17 mouse cellular contexts compared by ENCODE assay signal in the genomic region with DNA sequence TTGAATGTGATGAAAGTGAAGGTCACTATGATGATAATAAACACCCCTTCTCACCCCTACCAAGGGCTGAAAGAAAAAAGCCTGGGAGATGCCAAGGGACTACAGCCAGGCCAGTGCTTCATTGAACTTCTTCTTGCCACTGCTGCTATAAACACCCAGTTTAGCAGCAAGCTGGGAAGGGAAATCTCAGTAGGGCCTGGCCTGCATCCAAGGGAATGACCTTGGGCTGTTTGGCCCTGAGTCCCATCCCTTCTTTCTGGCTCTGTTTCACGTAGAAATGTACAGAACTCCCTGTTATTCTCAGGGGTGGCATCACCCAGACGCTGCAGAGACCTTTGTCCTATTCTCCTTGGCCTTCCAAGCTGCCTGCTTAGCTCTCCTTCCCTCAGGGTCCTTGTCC.
DNase-seq lines count a peak whose midpoint lies in the region; ATAC-seq lines count a peak whose summit lies in the region.
"Had no signal": no experiment of that assay in that cellular context is flagged by ENCODE, and none has a peak within 500 bp of the region (broad histone marks: within the 10 kb centered on the region; RNA-seq: fewer than 3 reads in every experiment).

No protein-coding gene starts in this region.

- no peak overlapping the region for H3K27ac ChIP-seq in hindbrain, embryonic 13.5 days
- H3K27ac ChIP-seq: hindbrain, postnatal 0 days; limb, embryonic 15.5 days had no signal

- no peaks in the 10 kb centered on the region for H3K9me3 ChIP-seq in hindbrain, embryonic 13.5 days
- H3K9me3 ChIP-seq: limb, embryonic 15.5 days had no signal

- no peak overlapping the region for H3K4me3 ChIP-seq in hindbrain, embryonic 13.5 days
- H3K4me3 ChIP-seq: limb, embryonic 15.5 days had no signal

- no peak for ATAC-seq in hindbrain, embryonic 13.5 days (ENCODE audit: low FRiP score)
- ATAC-seq: forebrain, embryonic 14.5 days; hindbrain, postnatal 0 days; midbrain, embryonic 16.5 days had no signal

- WGBS in hindbrain, embryonic 13.5 days = 75% methylated on average over 2 of the region's 2 CpGs

- no peaks in the 10 kb centered on the region for H3K36me3 ChIP-seq in hindbrain, embryonic 13.5 days
- H3K36me3 ChIP-seq: limb, embryonic 15.5 days had no signal

- H3K4me1 ChIP-seq in hindbrain, embryonic 13.5 days (replicated peaks) = 0 out of 2 replicates have a peak, but pooled peaks cover 5% of the 10 kb centered on the region

- H3K4me2 ChIP-seq in hindbrain, embryonic 13.5 days = no peak overlapping the region
- H3K4me2 ChIP-seq: heart, embryonic 11.5 days; limb, embryonic 15.5 days had no signal

- H3K9ac ChIP-seq in hindbrain, embryonic 13.5 days = no peak overlapping the region
- H3K9ac ChIP-seq: limb, embryonic 15.5 days had no signal

- DNase-seq in cerebellum, postnatal 10 days = peak; percentile 51 to 62
- DNase-seq in cerebellum, adult 9-11 months = no peak
- DNase-seq in kidney, postnatal 10 days = peak; percentile 24
- no peak for DNase-seq in kidney, adult 8-10 months
- peak; percentile 25 to 34 for DNase-seq in adrenal gland, adult 18-20 months (ENCODE audit: low spot score in 2 of 2)
- peak; percentile 23 for DNase-seq in fat pad, adult 2 months (ENCODE audit: extremely low read depth, low read depth, low spot score)
- no peak for DNase-seq in kidney, postnatal 4 days
- DNase-seq: cerebellum, adult 9-10 months; kidney, adult 11 months; kidney, postnatal 25 days; thymus, postnatal 36 days had no signal

- H3K27me3 ChIP-seq in hindbrain, embryonic 13.5 days = no peaks in the 10 kb centered on the region
- H3K27me3 ChIP-seq: limb, embryonic 15.5 days had no signal

Comparison
In these comparisons a context has a peak if more than half of its experiments do, and no peak if none do; other contexts are left out.
1. DNase-seq: peak in cerebellum, postnatal 10 days (2 of 2), kidney, postnatal 10 days (single experiment), adrenal gland, adult 18-20 months (2 of 2) and fat pad, adult 2 months (single experiment); none in cerebellum, adult 9-11 months (single experiment), kidney, adult 8-10 months (0 of 2) and kidney, postnatal 4 days (0 of 2).